Mouse (Mus musculus) kidney, adult 2 months (tissue): Measurements from ENCODE around the gene Slc26a9. TPM values are rescaled to one million over a fixed set of nuclear protein-coding genes. Genes with fewer than 3 reads are reported as not detected.

Experiments
- DNase-seq: peaks from one replicate; pipeline ENCODE4 v3.0.0; 2021
- H3K27ac ChIP-seq: fragments of 200-500 bp; 2 replicates; pipeline ENCODE4 v1.5.1; 2012; ENCODE audit warnings: low read depth, low read length, control low read depth, inconsistent platforms; ENCODE audit not compliant: insufficient read depth
- H3K27me3 ChIP-seq: fragments of 200-500 bp; replicated peaks from 2 replicates; pipeline ENCODE4 v1.6.1; 2012; ENCODE audit warnings: mild to moderate bottlenecking, moderate library complexity, low read length, inconsistent platforms; ENCODE audit not compliant: control insufficient read depth, insufficient read depth
- H3K36me3 ChIP-seq: fragments of 200-500 bp; 2 replicates; pipeline ENCODE4 v1.6.1; 2012; ENCODE audit warnings: mild to moderate bottlenecking, moderate library complexity, low read length, inconsistent platforms; ENCODE audit not compliant: control insufficient read depth, insufficient read depth
- H3K4me1 ChIP-seq: fragments of 200-500 bp; 2 replicates; pipeline ENCODE4 v1.6.1; 2011; ENCODE audit warnings: low read length; ENCODE audit not compliant: control insufficient read depth, insufficient read depth
- H3K4me3 ChIP-seq: fragments of 200-500 bp; 2 replicates; pipeline ENCODE4 v1.5.1; 2011; ENCODE audit warnings: mild to moderate bottlenecking, low read depth, low read length, control low read depth; ENCODE audit not compliant: insufficient read depth
- CTCF ChIP-seq: fragments of 200-500 bp; conservative IDR thresholded peaks from 2 replicates; pipeline ENCODE4 v1.5.1; 2011; ENCODE audit warnings: low read depth, mild to moderate bottlenecking, control low read depth, low read length, moderate library complexity, mixed read lengths; ENCODE audit not compliant: insufficient read depth, insufficient read length
- POLR2A ChIP-seq: fragments of 200-500 bp; IDR thresholded peaks from one replicate; pipeline ENCODE4 v1.6.1; 2011; ENCODE audit warnings: low read depth, low read length, control low read depth
- WGBS: fragments of 180-500 bp; shearing (Covaris S2); methylation state at CpG from one replicate; pipeline ENCODE4 v1.1.7; 2018; 5-methylcytosine and 5-hydroxymethylcytosine counted together
- polyA plus RNA-seq: library from polyadenylated mRNA; depleted of rRNA; stranded (reverse); fragments of >200 nt; gene quantifications from 2 replicates; pipeline ENCODE4 v1.2.3, GENCODE M21; 2012

The Slc26a9 gene
- polyA plus RNA-seq, 1 experiment: not detected

DNA sequence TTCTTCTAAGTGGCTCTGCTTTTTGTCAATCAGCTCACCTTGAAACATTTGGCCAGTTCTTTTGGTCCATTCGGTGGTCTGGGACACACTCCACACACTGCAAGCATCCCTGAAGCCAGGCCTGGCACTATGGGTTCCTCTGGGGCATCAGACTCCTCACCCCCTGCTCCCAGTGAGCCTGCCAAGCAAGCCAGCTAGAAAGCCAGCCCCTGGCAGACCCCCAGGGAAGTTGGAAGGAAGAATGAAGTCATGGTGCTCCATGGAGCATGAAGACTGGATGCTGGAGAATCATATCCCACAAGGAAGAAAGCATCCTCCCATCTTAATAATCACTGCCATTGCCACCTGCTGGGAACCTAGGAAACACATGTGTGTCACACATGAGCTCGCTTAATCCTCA is 4.8 kb downstream of the Slc26a9 start:
- Histone ChIP-seq H3K27me3 (no peaks in the 10 kb centered on the region), H3K4me3 (no peak overlapping the region), H3K4me1 (no peaks in the 10 kb centered on the region), H3K36me3 (no peaks in the 10 kb centered on the region), H3K27ac (no peak overlapping the region)
- no peak for DNase-seq
- TF ChIP-seq POLR2A (no peak), CTCF (no peak)
- WGBS: 78% methylated on average over 2 of the region's 2 CpGs

GRCm38 (mm10) chr1:131749706-131750545 is 6.1 kb downstream of the Slc26a9 start:
- DNase-seq: no peak
- Histone ChIP-seq H3K4me3 (no peak overlapping the region), H3K36me3 (no peaks in the 10 kb centered on the region), H3K27ac (no peak overlapping the region), H3K27me3 (no peaks in the 10 kb centered on the region), H3K4me1 (no peaks in the 10 kb centered on the region)
- WGBS: 76% methylated on average over 15 of the region's 15 CpGs
- no peak for TF ChIP-seq CTCF
- TF ChIP-seq POLR2A: no peak

- H3K27ac ChIP-seq: no peak overlapping the region
- H3K4me1 ChIP-seq: no peaks in the 10 kb centered on the region
- WGBS: 72% methylated on average over 3 of the region's 3 CpGs
- H3K27me3 ChIP-seq: no peaks in the 10 kb centered on the region
- H3K4me3 ChIP-seq: no peak overlapping the region
- DNase-seq: no peak
- H3K36me3 ChIP-seq: no peaks in the 10 kb centered on the region
- TF ChIP-seq POLR2A (no peak), CTCF (no peak)
Observed at GRCm38 (mm10) chr1:131751181-131751890, 7.5 kb downstream of the Slc26a9 start.

DNA sequence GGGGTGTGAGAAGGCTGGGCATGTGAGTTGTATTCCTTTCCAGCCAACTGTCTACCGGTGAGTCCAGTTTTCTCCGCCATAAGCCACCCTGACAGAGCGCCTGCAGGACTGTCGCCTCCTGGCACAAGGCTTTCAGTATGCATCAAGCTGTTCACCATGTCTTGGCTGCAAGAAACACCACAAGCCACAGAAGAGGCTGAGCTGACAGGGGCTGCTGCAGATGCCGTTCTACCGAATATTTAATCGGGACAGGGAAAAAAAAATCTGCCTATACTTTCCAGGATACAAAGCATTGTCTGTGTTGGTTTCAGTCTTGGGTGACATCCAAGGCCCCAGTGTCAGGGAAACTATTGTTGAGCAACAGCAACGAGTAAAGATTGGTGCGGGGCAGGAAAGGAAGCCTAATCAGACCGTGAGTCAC is 8.1 kb downstream of the Slc26a9 start:
- 78% methylated on average over 10 of the region's 10 CpGs for WGBS
- no peak overlapping the region for H3K27ac ChIP-seq
- DNase-seq: no peak
- H3K36me3 ChIP-seq: no peaks in the 10 kb centered on the region
- no peak overlapping the region for H3K4me3 ChIP-seq
- no peaks in the 10 kb centered on the region for H3K27me3 ChIP-seq
- TF ChIP-seq CTCF (no peak), POLR2A (no peak)
- no peaks in the 10 kb centered on the region for H3K4me1 ChIP-seq

DNA sequence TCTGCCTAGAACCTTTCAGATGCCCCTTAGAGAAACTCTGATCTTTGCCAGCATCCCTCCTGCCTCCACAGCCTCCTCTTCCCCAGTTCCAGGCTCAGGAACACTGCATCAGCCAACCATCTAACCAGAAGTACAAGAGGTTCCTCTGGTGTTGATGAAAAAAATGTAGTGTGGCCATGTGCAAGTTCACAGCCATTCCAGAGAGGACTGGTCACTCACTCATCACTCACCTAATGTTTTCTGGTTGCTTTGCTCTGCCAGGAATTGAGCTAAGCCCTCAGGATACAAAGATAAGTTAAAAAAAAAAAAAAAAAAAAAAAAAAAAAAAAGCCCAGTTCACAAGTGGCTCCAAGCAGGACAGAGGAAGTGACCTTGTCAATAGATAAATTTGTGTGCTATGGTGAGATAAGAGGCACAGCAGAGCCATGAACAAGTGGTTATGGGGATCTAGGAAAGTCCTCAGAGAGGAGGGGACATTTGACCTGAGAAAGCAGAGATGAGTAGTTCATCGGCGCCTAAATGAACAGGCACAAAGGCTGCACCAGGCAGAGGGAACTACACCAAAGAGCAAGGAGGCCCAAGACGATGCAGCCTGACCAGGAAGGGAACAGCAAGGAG is 10.5 kb downstream of the Slc26a9 start:
- no peaks in the 10 kb centered on the region for H3K27me3 ChIP-seq
- TF ChIP-seq CTCF (no peak), POLR2A (no peak)
- H3K4me1 ChIP-seq: no peaks in the 10 kb centered on the region
- WGBS: 67% methylated on average over 3 of the region's 3 CpGs
- H3K36me3 ChIP-seq: no peaks in the 10 kb centered on the region
- no peak for DNase-seq
- no peak overlapping the region for H3K4me3 ChIP-seq
- no peak overlapping the region for H3K27ac ChIP-seq

DNA sequence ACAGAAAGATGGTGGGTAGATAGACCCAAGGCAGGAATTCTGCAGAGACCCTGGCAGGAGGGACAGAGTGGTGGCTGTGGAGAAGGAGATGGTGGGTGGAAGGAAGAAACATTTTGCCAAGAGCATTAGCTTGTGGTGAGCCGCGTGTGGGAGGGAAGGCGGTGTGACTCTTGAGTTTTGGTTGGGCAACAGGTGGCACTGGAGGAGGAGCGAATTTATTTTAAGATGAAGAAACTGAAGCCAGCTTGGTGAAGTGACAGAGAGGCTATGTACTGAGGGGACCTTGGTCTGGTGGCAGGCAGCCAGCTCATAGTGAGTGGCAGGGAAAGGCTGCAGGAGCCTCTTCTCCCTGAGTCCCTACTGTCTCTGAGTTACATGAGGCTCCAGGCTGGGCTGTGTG is 11.1 kb downstream of the Slc26a9 start:
- DNase-seq: peak; percentile 36
- Histone ChIP-seq H3K27me3 (no peaks in the 10 kb centered on the region), H3K4me3 (no peak overlapping the region), H3K4me1 (no peaks in the 10 kb centered on the region), H3K36me3 (no peaks in the 10 kb centered on the region), H3K27ac (no peak overlapping the region)
- 77% methylated on average over 4 of the region's 4 CpGs for WGBS
- no peak for TF ChIP-seq CTCF

DNA sequence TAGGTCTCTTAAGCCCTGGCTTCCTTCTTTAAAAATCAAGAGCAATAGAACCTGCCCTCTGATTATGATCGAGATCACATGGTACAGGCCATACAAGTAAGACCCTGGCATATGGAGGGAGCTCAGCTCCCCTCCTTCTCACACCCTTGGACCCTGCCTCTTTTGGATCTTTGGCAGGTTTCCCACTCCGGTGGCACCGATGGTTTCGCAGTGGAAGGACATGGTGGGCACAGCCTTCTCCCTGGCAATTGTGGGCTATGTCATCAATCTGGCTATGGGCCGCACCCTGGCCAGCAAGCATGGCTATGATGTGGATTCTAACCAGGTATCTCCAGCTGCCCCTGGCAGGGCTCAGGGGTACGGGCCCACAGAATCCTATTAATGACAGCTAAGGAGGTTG is 13.4 kb downstream of the Slc26a9 start:
- 92% methylated on average over 6 of the region's 6 CpGs for WGBS

More for the DNA sequence above, 13.4 kb downstream of the Slc26a9 start:
- Histone ChIP-seq H3K27me3 (no peaks in the 10 kb centered on the region), H3K4me1 (no peaks in the 10 kb centered on the region), H3K27ac (no peak overlapping the region), H3K36me3 (no peaks in the 10 kb centered on the region), H3K4me3 (no peak overlapping the region)
- no peak for DNase-seq
- TF ChIP-seq POLR2A: no peak
